Mouse (Mus musculus) mature B cell (primary cell): ENCODE measurements around the gene Chchd10.

ENCODE experiments used
- in situ Hi-C: fragments of 300-500 bp; cut with MboI; formaldehyde crosslinking; loops from 2 replicates; pipeline ENCODE4 v1.14.3; 2019

Chchd10 gene

DNA sequence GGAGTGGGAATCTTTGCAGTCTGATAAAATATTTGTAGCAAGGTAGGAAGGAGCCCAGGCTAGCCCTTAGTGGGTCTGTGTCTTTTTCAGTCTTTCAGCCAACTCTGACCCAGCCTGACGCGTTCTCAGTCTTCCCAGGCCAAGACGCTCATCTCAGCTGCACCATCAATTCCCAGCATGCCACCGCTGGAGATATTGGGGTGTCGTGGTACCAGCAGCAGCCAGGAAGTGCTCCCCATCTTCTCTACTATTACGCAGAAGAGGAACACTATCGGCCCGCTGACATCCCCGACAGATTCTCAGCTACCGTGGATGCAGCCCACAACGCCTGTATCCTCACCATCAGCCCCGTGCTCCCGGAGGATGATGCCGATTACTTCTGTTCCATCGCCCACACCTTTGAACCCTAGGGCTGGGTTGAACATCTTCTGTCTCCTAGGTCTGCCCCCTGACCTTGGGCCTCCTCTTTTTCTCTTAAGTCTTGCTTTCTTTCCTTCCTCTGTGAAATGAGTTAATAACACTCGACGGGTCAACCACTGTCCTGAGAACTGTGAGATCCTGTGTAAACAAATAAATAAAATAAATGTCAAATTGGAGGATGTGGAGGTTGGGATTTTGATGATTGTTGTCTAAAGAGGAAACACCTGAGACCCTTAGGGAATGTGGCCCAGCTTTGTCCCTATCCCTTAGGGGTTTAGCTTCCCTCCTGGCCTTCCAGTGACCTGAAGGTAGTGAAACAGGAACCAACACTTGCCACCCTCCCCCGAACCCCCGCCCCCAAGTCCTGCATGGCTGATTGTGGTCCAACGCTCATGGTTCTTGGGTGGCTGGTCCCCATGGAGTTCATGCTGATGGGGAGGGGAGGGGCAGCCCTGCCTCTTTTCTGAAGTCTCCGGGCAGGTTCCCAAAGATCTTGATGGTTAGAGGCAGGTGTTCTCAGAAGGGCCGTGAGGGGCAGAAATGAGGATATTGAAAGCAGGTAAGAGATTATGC lies 16.4 kb downstream of the Chchd10 start:
- in situ Hi-C loops, result loop anchor here (5.0 to 10.0 kb wide), 2 partner anchors 52 to 205 kb away; no protein-coding TSS in a partner anchor

DNA sequence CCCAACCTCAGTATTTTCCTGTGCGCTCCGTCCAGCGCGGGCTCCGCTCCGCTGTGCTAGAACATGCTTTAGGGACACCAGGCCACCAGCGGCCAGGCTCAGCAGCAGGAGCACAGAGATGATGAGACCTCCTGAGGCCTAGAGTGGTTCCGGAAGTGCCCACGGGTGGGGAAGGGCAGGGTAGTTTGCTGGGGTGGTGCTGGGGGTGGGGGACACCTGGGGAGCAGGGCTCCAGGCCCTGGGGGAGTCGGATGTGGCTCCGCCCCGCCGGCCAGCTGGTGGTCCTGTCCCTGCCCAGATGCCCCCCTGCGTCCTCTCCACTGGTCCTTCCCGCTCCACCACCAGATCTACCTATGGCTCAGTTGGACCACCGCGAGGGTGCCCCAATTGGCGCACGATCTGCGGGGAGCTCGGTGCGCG lies 17.9 kb downstream of the Chchd10 start:
- in situ Hi-C loops, result loop anchor here (10.0 kb wide), 1 partner anchor 206 kb away; no protein-coding TSS in a partner anchor

DNA sequence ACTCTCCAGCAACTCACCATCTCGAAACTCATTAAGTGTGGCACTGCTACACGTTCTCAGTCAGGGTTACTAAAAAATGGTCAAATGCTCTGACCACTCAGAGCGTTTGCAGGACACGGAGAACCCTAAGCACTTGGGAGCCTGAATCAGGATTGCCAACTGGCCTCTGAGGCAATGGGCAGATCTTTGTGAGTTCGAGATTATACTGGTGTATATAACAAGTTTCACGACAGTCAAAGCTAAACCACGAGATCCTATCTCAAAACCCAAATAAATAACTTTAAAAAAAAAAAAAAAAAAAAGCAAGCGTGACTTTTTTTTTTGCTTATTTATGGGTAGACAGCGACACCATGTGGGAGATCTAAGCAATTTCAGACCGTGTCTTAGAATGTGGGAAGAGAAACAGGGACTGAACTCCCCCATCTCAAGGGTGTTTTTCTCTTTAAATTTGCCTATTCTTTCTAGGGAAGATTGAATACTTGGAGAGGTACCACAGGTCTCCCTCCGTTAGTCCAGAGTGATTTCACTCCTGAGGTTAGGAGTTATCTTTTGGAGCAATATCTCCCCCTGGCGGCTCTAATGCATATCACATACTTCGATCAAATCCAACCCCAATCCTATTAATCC lies 18.6 kb downstream of the Chchd10 start:
- in situ Hi-C loops, result loop anchor here (10.0 kb wide), 1 partner anchor 207 kb away; no protein-coding TSS in a partner anchor

DNA sequence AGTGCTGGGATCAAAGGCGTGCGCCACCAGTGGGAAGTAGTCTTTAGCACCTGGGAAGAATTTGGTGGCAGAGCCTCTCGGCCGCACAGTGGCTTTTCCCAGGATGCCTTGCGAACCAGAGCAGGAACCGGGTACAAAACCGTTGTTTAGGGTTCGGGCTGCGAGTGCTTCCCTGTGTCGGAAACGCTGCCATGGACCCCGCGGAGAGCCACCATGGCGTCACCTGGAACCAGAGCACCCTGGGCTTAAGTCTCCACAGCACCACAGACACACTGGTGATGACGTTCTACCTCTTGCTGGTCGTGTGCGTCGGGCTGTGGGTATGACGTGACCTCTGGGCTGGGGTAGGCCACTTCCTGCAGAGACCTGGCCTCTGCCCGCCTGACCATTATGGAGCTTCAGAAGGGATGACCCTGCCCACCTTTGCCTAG lies 21.5 kb downstream of the Chchd10 start, which contains the start of gene Gm5134:
Gene Gm5134 (plus strand): TSS at position 134 of the 431 bp plus-strand sequence.
- in situ Hi-C loops, result loop anchor here (10.0 kb wide), 1 partner anchor 210 kb away; no protein-coding TSS in a partner anchor

DNA sequence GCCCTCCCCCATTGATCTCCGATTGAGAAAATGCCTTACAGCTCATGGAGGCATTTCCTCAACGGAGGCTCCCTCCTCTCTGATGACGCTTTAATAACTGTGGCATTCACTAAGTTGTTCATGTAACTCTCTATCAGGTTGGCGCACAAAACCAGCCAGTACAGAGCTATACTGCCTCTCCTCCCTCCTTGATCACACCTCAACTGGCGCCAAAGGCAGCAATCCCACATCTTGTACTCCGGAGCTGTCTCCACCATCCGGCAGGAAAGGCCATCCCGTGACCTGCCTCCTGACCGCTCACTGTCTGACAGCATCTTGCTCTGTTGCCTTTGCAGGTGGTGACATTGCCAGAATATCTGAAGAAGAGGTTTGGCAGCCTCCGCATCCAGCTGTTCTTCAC lies 40.9 kb downstream of the Chchd10 start:
- in situ Hi-C loops, result no loop called here

DNA sequence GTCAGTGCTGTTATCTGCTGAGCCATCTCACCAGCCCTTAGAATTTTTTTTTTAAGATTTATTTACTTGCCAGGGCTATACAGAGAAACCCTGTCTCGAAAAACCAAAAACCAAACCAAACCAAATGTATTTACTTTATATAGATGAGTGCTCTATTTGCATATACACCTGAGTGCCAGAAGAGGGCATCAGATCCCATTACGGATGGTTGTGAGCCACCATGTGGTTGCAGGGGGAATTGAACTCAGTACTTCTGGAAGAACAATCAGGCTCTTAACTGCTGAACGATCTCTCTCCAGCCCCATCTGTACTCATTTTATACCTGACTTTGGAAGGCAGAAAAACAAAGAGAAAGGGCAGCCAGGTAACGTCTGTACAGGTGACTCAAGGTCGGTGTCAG lies 42.3 kb downstream of the Chchd10 start:
- in situ Hi-C loops, result no loop called here

DNA sequence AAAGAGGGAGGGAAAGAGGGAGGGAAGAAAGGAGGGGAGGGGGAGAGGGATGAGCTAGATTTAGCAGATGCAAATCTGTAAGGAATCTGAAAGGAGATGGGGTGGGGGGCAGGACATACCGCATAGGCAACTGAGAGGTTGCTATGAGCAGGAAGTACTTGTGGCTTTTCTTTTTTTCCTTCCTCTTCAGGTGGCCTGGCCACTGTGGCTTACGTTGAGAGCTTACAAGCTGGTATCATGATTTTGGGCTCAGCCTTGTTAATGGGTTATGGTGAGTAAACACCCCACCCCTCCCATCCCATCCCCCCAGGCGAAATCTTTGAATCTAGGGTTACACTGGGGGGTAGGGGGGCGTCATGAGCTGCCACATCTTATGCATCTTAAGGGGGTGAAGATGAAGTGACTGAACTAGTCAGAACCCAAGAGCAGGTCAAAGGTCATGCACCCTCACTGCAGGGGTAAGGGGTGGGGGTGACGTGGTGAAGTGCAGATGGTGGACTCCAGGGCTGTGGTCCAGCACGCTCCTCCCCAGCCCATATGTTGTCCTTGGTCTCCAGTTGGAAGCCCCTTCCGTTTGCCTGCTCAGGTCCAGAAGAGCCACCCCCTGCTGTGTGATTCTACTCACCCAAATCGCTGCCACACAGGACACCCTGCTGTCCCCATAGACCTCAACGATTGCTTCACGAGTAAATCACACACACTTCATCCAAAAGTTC lies 45.3 kb downstream of the Chchd10 start:
- in situ Hi-C loops, result no loop called here

DNA sequence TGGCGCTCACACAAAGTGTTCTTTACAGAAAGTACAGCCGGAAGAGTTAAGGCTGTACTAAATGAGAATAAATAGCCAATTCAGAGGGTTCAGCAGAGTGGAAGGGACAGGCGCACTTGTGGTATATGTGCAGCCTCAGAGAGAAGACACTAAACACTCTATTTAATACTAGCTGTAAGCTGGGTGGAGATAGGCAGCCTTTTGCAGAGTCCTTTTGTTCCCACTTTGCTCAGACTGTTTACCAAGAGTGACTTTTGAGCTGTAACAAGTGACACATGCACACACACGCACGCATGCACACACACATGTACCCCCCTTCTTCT lies 45.9 kb downstream of the Chchd10 start:
- in situ Hi-C loops, result no loop called here

DNA sequence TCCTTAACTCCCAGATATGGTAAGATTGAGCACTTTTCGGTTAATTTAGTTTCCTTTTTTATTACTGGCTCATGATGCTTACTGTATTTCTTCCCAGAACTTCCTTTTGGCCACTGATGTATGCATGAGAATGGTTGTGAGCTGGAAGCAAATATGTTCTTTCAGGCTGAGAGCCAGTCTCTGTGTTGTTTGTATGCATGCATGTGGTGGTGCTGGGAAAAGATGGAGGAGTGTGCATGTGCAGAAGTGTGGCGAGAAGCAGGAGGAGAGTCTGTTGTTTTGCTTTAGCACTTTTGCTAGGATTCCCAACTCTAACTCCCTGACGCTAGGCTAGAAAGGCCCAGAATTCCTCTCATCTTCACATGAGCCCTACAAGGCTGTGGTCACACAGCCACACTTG lies 46.5 kb downstream of the Chchd10 start:
- in situ Hi-C loops, result no loop called here
